Mouse (Mus musculus): Measurements from ENCODE around the gene Tmem88. TPM values are rescaled to one million over a fixed set of nuclear protein-coding genes. Genes with fewer than 3 reads are reported as not detected.

The Tmem88 gene
- total RNA-seq, 2 experiments from 2014 or later = 2.9 to 4.7 TPM

DNA sequence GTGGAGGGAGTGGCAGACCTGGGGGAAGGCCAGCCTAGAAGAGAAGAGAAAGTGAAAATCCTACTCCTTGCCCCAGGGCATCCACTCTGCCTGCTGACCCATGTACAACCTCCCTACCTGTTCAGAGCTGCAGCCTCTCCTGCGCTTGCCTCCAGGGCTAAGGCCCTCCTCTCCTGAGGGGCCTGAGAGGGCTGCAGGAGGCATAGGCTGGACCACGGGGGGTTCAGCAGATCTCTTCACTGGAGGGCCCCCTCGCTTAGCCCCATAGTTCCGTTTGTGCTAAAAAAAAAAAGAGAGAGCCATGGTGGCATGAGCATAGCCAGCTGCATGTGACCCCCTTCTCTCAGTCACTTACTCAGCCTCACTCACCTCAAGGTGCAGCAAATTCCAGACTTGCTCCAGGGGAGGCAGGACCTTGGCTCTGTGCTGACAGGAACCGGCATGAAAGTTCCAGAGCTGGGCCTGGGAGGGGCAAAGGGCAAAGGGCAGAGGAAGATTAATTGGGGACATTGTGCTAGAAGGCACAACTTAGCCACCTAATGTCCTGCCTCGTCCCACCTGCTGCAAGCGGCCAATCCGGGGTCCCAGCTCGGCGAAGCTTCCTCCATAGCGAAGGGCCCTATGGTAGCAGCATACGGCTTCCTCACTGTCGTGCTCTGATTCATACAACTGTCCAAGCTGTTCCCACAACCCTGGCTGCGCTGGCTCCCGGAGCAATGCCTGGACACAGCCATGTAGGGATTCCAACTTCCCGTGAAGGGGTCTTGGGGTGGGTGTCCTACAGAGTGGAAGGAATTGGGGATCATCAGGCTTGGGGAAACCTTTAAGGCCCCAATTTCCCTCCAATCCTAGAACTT, 9.1 kb upstream of the Tmem88 start:
- intact Hi-C loops (cut with DNase I) = no loop called here
- DNase-seq (ENCODE audit: low spot score in 2 of 2) = no peak

DNA sequence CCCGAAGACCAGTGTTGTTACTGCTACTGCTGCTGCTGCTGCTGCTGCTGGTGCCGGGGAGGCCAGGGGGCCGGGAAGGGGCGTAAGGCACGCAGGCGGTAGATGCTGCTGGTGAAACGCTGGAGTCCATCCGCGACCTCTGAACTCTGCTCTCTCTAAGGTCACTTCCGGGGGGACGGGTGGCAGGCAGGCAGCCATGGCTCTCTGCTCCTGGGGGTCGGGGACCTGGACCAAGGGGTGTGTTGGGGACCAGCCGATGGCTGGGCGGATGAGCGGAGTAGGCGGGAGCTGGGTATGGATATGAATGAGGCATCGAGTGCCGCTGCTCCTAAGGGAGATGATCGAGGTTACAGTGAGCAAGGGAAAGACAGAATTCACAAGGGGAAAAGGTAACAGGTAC, 8.2 kb upstream of the Tmem88 start:
- intact Hi-C loops (cut with DNase I) = no loop called here
- no peak for DNase-seq (ENCODE audit: low spot score in 2 of 2)

DNA sequence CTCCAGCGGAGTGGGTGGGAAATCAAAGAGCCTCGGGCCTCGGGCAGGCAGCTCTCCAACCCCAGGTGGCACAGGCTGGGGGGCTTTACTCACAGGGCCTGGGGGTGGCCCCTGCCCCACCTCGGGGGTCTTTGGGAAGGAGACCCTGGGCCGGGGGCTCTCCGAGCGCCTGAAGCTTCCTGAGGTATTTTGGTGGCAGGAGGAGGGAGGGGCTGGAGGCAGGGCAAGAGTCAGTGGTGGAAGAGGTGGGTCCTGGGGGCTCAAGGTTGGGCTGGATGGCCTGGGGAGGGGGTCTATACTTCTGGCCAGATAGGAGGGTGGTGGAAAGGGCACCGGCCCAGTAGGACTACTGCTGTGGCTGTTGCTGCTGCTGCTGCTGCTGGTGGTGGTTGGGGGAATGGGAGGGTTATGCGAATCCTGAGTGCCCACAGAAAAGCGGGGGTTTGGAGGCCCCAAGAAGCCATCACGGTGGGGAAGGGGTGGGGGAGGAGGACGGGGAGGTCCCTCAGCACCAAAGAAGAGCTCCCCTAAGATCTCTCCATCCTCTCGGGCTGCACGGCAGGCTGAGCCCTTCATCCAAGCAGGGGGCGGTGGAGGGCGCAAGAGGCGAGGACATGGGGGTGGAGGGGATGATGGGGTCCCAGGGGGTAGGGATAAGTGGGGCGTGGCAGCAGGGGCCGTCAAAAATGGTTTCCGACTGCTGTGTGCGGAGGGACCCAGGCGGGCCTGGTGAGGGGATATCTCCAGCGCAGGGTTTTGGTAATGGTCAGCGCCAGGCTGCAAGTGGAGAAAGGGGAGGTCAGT, 7.6 kb upstream of the Tmem88 start:
- no peak for DNase-seq (ENCODE audit: low spot score in 2 of 2)
- intact Hi-C loops (cut with DNase I) = no loop called here

DNA sequence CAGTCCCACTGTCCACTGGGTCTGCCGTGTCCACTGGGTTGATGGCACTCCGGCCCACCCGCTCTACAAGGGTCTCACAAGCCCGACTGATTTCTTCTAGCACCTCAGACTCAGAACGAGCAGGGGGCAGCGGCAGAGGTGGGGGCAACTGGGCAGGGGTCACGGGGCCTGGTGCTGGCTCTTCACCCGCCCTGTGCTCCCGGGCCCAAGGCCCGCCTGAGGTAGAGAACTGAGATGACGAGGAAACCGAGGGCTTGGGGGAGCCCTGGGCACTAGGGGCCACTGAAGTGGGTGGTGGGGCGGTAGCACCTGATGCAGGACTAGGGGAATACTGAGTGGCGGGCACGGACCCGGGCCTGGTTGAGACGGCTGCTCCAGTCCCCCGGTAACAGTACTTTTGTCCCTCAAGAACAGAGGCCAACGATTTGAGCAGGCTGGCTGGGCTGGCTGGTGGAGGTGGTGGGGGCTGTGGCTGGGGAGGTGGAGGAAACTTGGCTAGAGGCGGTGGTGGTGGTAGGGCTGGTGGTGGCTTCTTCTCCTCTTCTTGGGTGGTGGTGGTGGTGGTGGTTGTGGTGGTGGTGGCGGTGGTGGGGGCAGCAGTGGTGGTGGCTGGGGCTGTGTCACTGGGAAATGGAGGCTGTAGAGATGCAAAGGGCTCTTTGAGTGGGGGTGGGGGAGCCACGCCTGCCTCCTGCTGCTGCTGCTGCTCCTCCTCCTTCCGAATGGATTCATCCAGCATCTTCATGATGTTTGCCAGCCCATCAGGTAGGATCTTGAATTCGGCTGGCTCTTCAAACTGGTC, 6.8 kb upstream of the Tmem88 start:
- no peak for DNase-seq (ENCODE audit: low spot score in 2 of 2)
- intact Hi-C loops (cut with DNase I) = no loop called here

DNA sequence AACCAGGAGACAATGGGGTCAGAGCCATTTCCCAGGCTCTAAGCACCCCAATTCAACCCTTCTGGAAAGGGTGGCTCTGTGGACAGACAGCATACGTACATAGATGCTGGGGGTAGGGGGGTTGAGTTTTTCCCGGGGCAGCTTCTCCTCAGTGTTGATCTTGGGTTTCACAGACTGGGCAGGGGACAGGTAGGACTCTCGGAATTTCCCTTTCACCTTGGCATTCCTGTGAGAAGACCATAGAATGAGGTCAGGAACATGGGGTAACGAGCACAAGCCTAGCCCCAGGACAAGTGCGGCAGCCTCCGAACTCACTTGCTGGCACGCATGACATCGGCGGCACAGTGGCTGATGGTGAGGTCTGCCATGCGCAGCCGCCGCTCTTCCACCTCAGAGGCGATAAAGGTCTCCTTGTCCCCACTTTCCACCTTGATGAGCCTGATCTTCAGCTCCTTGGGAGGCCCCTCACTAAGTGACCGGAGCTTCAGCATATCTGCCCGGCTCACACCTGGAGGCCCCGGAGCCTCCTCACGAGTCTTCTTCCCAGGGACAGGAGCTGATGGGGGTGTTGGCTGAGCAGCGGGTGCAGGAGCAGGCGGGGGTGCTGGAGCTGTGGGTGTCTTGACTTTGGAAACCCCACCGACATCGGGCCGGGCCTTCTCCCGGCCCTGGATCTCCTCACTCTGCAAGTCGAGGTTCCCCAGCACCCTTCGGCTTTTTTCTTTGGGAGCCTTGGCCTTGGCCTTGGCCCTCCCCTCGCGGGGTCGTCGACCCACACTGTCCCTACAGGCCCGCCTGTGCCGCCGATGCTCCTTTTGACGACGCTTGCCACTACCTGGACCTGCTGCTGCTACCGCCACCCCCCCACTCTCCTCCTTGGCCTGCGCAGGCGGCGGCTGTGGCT, 5.9 kb upstream of the Tmem88 start:
- intact Hi-C loops (cut with DNase I) = no loop called here
- DNase-seq (ENCODE audit: low spot score in 2 of 2) = no peak

DNA sequence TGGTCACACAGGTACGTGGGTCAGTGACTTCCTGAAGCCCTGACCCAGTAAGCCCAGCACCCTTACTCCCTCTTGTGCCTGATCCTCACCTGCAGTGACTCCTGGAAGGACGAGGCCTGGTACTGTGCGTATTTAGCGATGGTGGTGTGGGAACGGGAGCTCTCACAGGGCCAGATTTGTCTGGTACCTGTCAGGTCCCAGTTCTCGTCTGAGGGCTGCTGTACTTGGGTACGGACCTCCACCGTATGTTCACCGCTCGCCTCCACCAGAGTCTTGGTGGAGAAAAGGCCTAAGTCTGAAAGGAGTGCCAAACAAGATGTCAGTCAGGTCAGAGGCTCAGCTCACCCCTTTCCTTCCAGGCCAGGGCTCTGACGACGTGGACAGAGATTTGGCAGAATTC, 4.0 kb upstream of the Tmem88 start:
- intact Hi-C loops (cut with DNase I) = loop anchor here (2.0 kb wide), 2 partner anchors 31 to 111 kb away; no protein-coding TSS in a partner anchor
- DNase-seq (ENCODE audit: low spot score in 2 of 2) = no peak

DNA sequence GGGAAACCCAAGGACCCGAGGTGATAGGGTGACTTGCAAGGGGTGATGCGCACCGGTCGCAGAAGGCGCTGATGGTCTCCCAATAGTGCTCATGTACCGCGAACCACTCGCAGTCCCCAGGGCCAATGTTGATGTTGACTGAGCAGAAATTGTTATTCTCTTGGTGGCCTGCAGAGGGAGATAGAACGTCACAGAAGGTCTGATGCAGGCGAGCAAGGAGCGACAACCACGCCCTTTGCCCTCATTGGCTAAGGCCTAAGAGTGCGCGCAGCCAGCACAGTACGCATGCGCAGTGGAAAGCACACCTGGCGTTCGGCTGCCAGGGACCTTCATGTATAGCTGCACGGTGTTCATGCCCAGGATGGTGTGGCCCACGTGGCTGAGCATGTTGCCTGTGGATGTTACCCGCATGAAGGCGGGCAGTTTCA, 3.2 kb upstream of the Tmem88 start:
- intact Hi-C loops (cut with DNase I) = loop anchor here (2.0 kb wide), 2 partner anchors 32 to 112 kb away; no protein-coding TSS in a partner anchor
- peak; percentile 89 to 90 for DNase-seq (ENCODE audit: low spot score in 2 of 2)

DNA sequence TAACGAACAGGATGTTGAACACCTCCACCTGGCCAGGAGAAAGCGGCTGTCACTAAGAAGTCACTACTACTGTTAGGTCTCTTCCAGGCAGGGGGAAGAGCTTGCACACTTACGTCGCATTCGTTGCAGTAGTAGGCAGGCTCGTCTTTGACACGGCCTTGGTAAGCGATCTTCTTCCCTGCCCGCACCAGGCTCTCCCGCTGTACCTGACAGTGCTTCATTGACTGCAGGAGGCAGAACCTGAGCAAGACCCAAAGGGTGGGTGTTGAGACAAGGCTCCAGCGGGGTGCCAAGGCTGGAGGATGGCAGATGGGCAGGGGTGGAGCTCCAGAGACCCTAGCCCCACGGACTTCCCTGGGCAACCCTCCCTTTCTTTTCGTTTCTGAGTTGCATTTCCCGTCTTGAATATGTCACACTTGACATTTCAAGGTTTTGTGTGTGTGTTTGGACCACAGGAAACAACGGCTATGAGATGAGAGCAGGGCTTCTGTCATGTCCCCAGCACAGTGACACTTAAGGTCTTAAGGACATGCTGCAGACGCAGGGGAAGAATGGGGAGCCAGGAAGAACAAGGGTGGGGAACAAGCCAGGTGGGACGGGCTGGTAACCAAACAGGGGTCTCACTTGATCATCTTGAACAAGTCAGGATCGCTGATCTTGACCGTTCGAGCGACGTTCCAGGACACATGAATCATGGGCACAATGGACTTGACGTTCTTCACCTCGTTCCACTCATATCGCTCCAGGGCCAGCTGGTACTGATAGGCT, 2.2 kb upstream of the Tmem88 start:
- intact Hi-C loops (cut with DNase I) = loop anchor here (2.0 kb wide), 2 partner anchors 33 to 113 kb away; no protein-coding TSS in a partner anchor

DNA sequence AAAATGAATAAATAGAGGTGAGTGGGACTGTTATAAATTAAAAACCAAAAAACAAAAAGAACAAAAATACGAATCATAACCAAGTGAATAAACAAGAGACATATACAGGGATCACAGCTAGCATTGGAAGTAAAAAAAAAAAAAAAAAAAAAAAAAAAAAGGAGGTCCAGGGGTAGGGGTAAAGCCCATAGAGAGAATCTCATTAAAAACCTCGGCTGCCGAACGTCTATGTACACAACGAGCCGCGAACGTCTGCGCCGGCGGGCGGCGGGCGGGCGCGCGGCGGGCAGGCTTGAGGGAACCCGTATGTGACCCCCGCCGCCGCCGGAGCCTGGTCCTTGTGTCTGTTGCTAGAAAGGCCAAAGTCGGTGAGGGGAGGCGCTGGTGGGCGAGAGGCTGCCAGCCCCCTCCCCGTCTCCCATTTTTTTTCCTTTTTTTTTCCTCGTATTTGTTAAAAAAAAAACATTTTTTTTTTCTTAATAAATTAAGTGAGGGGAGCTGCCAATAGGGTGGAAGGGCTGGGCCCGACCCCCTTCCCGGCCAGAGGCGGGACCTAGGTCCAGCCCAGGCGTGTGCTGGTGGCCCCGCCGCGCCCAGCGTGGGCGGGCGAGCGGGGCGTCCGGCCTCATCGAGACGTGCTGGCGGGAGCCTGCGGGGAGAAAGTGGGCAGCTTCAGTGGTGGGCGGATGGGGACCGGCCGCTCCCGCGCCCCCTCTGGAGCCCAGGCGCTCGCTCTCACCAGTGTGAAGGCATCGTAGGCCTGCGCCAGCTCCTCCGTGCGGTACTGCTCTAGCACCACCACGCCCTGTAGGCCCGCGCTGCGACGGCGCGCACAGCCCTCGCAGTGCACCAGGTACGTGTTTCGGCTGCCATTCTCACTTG, 1.4 kb upstream of the Tmem88 start:
- intact Hi-C loops (cut with DNase I) = loop anchor here (2.0 to 5.0 kb wide), 3 partner anchors 33 to 178 kb away; no protein-coding TSS in a partner anchor
- no peak for DNase-seq (ENCODE audit: low spot score in 2 of 2)

More for the DNA sequence above, 2.2 kb upstream of the Tmem88 start:
- no peak for DNase-seq (ENCODE audit: low spot score in 2 of 2)

DNA sequence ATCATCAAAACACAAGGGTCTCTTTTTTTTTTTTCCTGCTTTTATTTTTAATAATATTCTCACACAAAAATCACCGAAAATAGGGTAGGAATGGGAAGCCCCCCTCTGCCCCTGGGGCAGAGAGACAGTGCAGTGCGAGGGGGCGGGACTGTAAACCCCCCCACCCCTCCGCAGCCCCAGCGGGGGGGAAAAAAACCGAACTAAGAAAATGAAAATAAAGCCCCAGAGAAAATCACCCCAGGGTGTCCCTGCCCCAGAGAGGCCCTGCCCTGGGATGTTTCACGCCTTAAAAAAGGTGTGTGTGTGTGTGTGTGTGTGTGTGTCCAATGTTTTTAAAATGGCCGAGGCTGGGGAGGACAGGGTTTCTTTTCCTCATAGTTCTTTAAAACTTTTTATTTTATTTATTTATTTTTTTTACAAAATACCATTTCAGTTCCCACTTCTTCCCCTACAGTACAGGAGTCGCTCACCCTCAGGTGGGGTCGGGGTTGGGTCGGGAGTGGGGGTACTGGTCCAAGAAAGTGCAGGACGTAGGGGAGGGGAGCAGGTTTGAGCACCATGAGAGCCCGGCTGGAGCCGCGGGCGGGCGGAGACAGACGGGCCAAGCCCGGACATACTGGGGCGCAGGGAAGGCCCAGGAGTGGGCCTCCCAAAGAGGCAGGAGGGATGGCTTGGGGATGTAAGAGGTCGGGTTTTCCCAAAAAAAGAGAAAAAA, 609 bp upstream of the Tmem88 start:
- intact Hi-C loops (cut with DNase I) = loop anchor here (5.0 kb wide), 1 partner anchor 179 kb away; no protein-coding TSS in a partner anchor
- no peak for DNase-seq (ENCODE audit: low spot score in 2 of 2)

DNA sequence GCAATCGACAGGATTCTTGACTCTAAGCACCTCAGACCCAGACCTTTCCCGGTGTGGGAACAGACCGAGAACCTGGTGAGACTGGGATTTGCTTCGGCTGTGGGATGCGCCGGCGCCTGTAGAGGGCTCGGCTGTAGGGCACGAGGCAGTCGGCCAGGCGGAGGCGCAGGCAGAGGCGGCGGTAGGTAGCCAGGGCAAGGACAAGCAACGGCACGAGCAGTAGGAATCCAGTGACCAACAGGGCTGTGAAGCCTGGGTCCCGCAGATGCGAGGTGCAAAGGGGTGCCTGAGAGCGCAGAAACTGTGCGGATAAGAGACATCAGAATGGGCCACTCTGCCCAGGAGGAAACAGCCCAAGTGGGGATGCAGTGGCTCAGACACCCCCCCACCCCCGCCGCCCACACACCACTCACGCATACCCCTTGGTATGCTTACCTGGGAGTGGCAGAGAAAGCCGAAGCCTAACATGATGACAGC, 415 bp downstream of the Tmem88 start:
- peak in 1 of 2 experiments; percentile 48 for DNase-seq (ENCODE audit: low spot score in 2 of 2)
- intact Hi-C loops (cut with DNase I) = loop anchor here (5.0 kb wide), 1 partner anchor 180 kb away; no protein-coding TSS in a partner anchor

DNA sequence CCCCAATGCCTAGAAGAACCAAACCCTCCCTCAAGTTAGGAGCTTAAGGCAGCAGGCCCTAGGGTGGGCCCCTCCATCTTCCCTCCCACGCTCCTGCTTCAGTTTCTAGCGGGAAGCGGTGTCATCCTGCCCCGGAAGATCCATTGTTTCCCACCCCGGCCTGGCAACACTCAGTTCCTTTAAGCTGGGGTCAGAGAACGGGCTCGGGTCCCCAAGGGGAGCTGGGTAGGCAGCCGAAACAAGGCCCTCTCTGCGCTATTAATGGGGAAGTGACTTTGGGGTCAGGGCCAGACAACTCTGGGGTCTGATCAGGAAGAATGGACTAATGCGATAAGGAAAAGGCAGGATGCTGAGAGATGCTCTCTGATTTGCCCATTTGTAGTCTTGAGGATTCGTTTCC, 1.3 kb downstream of the Tmem88 start:
- intact Hi-C loops (cut with DNase I) = loop anchor here (5.0 kb wide), 1 partner anchor 181 kb away; no protein-coding TSS in a partner anchor
- DNase-seq (ENCODE audit: low spot score in 2 of 2) = no peak

DNA sequence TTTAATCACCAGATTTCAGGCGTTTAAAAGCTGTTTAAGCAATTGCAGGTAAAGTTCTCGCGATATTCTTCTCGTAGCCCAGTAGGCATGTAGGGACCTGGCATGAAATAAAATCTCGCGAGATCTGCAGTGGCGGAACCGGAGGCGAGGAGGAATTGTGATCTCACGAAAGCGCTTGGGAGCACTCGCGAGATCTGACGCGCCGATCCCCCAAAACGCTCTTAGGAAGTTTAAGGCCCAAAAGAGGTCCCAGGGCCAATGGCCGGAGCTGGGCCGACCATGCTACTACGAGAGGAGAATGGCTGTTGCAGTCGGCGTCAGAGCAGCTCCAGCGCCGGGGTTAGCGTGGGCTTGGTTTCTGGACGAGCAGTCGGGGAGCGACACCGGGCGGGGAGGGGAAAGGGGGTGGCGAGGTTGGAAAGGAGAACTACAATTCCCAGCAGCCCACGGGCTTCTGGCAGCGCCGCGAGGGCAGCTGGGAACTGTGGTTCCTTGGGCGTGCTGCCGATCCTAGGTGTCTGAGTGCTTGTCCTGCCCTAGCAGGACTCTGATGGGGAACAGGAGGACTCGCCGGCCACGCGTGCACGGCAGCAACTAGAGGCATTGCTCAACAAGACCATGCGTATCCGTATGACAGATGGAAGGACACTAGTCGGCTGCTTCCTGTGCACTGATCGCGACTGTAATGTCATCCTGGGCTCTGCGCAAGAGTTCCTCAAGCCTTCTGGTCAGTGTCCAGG, 2.2 kb downstream of the Tmem88 start:
- intact Hi-C loops (cut with DNase I) = loop anchor here (2.0 to 5.0 kb wide), 2 partner anchors 129 to 181 kb away; no protein-coding TSS in a partner anchor
- DNase-seq (ENCODE audit: low spot score in 2 of 2) = peak; percentile 96

DNA sequence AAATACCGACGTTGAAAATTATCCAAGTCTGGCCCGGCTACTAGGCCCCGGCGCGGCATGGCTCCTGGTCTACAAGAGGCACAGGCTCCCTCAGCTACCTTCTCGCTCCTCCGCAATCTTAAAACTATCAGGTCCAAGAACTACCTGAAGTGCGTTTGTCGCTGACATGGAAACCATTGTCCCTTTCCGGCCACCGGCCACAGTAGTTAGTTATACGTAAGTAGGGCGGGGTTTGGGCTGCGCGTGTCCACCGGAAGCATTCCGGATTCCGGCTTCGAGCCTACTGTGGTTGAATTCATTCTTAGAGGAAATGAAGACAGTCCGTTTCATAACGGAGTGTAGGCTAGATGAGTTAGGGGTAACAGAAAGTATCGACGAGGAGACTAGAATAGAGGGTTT, 2.8 kb downstream of the Tmem88 start, which contains the start of the genes Naa38 and Cyb5d1:
Gene Naa38, plus strand, starts transcription at position 253 of the 399 bp plus-strand sequence.
Gene Cyb5d1, minus strand, starts transcription at position 397 of the 399 bp plus-strand sequence.
- intact Hi-C loops (cut with DNase I) = loop anchor here (2.0 to 5.0 kb wide), 2 partner anchors 128 to 182 kb away; no protein-coding TSS in a partner anchor
- DNase-seq (ENCODE audit: low spot score in 2 of 2) = peak; percentile 91 to 93

Measured in left cerebral cortex, postnatal 36 days (tissue).